Mouse (Mus musculus) lung, postnatal 25 days (tissue): ENCODE data around the gene Srpk1.
A peak's percentile ranks its signal among the peaks of the same experiment; 100 is the strongest.

Source experiments
- DNase-seq: peaks from one replicate; pipeline ENCODE4 v3.0.0; 2022; ENCODE audit warnings: low spot score

Srpk1 gene

DNA sequence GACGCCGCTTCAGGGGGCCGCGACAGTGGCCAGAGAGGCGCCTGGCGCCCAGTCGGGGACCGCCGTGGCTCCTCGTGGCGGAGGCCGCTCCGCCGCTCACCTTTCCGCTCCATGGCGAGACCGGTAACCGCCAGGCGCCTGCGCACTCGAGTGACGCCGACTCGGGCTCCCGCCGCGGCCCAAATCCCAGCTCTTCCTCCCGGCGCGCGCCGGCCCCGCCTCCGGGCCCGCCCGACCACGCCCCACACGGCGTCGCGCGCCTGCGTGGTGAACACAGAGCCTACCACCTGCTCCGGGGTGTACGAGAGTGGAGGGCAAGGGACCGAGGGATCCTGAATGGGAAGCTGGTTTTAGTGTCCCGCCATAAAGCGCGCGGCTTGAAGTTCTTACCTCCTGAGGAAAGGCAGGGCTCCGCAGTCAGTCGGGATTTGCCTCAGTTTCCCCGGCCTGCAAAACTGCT lies at the start of gene Srpk1:
Gene Srpk1 (minus strand): TSS at position 410 of the 460 bp plus-strand sequence.
- peak; percentile 91 for DNase-seq

DNA sequence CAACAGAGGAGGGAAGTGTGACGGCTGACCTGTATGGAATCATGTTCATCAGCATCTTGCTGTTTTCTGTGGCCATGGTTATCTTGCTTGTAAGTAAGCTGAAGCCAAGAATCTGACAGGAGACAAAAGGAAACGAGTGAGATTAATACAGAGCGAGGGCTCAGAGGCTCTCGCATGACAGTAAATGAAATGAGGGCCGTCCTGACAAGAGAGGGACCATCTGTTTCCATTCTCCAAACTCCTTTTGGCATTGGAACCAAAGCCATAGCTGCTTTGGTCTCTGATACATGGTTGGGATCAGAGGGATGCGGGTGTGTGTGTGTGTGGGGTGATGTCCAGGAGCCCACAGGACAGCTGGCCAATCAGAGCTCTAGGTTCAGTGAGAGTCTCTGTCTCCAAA lies 37.1 kb upstream of the Srpk1 start:
- DNase-seq = no peak

- DNase-seq = no peak
These were observed 35.4 kb upstream of the Srpk1 start for GRCm38 (mm10) chr17:28657936-28658335.

GRCm38 (mm10) chr17:28650268-28650667 lies 27.8 kb upstream of the Srpk1 start:
- DNase-seq = no peak

DNA sequence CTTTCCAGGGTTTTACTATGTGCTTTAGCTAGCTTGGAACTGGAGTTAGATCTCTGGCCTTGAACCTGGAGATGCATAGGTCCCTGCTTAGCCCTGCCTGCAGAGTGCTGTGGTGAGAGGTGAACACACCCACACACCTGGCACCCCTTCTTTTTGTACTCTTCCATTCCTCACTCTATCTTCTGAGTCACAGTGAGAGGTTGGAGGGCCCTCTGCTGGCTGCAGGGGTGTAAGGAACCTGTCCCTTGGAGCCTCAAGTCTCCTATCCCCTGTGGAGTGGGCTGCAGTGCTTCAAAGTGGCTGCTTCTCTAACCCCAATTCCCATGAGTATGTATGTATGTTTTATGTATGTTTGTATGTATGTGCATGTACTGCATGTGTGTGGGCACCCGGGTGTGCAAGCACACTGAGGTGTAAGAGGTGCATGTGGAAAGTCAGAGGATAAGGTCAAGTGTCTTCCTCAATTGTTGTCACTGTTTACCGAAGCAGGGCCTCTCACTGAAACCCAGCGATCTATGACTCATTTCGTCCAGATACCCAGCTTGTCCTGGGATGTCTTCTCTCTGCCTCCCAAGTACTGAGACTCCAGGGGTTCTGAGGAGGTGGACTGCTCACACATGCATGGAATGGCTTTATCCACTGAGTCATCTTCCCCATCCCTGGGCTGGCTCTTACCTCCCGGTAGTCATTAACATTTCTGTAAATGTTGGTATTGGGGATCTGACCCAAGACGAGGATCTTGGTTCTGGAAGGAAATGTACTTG lies 26.3 kb upstream of the Srpk1 start:
- peak; percentile 29 for DNase-seq

- no peak for DNase-seq
These were observed 23.7 kb upstream of the Srpk1 start for GRCm38 (mm10) chr17:28646221-28646620.

- no peak for DNase-seq
These were observed 21.6 kb upstream of the Srpk1 start for GRCm38 (mm10) chr17:28644112-28644511.

DNA sequence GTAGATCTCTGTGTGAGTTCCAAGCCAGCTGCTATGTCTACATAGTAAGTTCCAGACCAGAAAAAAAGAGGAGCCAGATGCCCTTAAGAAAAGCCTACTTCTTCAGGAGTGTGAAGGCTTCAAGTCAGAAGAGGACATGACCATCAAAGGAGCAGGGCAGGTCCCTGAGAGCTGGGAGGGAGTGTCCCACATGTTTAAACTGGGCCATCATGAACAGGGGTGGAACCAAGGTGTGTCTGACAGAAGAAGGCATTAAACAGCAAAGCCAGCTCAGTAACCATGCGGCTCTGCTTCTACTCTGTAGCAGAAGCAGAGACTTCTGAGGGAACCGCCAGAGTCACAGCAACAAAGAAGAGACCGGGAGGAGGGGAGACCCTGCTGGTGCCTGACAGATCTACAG lies 21.2 kb upstream of the Srpk1 start:
- no peak for DNase-seq

DNA sequence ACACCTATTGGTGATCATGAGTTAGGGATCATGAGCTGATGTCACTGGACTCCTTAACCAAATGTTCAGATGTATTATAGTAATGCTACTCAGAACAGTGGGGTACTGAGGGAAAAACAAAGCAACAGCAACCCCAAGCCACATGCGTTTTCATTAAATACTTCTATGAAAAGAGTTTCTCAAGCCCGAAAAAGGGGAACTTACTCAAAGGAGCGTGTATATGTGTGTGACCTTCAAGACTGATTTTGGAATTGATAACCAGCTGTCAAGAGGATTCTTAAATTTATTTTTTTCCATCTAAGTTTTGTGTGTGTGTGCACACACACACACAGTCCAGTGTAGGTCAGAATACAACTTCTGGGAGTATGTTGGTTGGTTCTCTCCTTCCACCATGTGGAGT lies 17.6 kb upstream of the Srpk1 start:
- no peak for DNase-seq

DNA sequence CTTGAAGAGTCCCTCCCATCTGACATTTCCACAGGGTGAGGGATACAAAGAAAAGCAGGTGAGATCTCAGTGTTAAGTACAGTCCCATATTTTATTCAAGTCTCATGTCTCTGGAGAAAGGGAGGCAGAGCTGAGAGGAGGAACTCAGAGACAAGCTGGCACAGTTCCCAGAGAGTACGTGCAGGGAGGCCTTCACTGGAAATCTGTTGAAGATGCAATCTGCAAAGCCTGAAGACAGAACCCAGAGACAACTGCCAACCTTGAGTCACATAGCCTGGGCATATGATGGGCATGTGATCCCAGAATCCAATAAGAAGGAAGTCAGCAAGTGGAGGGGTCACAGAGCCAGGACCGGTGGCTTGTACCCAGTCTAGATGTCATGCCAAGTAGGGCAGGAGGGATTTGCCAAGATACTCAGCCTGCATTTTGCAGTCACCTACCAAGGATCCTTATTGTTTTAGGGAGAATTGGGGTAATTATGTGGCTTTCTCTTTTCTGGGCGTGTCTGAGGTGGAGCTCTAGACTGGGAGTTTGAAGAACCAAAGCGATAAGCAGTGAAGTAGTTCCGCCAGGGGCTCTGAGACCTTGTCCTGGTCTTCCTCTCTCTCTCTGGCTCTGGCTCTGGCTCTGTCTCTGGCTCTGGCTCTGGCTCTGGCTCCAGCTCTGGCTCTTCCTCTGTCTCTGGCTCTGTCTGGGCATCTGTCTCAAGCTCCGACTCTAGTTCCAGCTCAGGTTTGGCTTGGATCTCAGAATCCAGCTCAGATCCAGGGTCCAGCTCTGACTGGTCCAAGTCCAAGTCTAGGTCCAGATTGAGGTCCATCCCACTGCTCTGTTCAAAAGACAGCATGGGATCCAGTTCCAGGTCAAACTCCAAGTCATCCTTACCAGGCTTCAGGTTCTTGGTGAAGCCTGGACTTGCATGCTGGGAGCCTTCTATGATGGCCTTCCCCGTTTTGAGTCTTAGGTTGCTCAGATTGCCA lies 15.5 kb upstream of the Srpk1 start:
- no peak for DNase-seq

GRCm38 (mm10) chr17:28635842-28636241 lies 13.3 kb upstream of the Srpk1 start:
- DNase-seq = no peak

- no peak for DNase-seq
These were observed 6.6 kb upstream of the Srpk1 start for GRCm38 (mm10) chr17:28629125-28629524.

DNA sequence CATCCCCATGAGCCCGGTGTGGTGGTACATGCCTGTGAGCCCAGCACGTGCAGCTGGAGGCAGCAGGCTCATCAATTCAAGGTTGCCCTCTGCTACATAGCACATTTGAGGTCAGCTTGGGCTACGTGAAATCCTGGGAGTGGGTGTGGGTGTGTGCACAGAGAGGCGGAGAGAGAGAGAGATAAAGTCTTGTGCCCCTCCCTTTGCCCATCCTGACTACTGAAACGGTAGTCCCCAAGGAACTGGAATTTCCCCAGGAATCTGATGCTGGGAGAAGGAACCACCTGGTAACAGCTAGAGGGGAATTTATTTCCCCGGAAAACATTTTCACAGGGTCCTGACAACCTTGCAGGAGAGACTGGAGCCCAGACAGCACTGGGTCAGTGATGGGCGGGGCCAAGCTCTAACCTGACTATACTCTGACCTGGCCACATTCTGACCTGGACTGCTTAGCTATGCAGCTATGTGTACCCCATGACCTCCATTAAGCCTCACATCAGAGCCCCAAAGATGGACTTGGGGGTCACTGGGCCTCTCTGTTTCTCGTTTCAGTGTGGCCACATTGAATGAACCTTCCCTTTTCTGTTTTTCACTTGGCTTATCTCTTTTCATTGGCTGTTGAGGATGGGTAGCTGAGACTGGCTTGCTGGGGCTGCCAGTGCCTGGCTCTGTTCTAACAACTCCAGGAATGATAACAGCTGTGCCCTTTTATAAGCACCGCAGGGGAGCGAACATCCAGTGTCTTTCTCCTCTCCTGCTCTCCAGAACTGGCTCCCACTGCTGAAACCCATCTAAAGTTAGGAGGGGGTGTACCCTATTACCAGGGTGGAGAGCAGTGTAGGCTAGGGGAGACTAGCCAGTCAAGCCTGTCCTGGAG lies 6.0 kb upstream of the Srpk1 start:
- no peak for DNase-seq

- DNase-seq = no peak
These were observed 4.4 kb upstream of the Srpk1 start for GRCm38 (mm10) chr17:28626937-28627336.

DNA sequence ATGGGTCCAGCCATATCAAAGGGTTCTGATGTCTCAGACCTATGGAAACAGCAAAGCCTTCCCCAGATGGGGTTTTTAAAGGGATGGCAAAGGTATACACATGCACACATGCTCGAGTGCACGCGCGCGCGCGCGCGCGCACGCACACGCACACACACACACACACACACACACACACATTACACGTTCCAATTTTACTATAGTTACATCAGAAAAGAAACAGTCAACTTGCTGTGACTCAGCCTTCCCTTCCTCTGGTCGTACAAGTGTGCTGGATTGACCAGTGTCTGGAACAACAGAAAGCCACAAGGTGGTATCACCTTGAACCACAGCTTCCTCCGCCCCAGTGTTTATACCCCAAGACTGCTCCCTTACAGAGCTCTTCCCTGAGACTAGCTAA lies 2.8 kb upstream of the Srpk1 start:
- DNase-seq = no peak

DNA sequence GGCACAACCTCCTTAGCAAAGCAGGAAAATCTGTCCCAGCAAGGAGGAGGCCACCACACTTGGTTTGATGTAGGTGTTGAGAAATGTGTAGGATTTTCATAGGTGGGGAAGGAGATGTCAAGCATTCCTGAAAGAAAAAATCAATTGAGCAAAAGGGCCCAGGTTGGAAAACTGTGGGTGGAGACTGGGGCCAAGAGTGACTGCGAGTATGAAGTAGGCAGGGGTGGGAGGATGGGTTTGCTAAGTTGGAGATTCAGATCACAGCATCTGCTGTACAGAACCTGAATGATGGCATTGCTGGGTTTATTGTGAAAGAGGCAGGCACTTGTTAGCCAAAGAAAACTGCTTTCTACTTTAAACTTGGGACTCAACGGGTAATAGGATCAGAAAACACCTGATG lies 2.3 kb upstream of the Srpk1 start:
- no peak for DNase-seq

DNA sequence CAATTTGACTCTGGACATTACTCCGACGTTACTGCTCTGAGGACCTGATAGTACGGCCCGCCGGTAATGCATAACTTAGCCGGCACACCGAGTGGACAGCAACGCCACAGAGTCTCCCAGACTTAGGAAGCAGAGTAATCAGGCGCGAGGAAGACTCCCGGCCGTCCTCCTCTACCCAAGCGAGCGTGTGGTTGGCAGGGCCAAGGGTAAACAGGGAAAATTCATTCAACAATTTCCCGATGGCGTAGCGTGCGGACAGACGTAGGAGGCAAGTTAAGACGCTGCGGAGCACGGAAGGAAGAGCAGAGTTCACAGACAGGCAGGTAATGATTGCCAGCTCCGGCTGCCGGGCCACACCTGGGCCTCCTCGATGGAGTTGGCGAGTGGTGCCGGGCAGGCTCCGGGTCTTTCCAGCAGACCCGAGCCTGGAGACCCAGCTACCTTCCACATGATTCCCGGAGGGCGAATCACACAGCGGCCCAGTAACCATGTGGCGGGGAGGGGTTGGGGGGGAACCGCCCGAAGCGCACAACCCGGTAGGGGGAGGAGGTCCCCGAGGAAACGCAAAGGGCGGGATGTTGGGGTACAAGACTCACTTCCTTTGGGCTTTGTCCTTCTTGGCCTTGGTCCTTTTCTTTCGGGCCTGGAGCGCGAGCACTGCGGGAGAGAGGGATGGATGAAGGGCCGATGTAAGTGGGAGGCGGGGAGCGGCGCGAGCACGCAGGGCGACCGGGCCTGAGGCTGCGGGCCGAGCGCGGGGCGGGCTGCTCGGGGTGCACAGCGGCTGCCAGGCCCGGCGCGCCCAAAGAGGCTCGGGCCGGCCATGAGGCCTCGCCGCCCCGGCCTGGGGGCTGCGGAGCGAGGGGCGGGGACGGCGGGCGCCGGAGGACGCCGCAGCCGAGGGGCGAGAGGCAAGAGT lies 869 bp downstream of the Srpk1 start:
- DNase-seq = peak; percentile 17

DNA sequence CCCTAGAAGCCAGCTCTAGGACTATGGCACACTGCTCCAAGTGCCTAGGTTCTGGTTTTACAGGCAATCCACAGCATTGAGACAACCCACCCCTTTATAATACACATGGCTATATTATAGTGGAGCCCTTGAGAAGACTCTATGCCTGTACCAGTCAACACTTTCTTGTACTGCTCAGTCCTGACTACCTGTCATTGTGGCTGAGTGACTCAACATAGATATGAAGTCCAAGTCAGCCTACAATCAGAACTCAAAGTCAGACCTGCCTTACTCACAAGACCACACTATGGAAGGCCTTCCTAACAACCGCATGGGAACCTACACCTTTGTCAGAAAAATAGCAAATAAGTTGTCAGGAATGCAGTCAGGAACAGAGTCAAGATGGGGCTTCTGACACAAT lies 3.7 kb downstream of the Srpk1 start:
- DNase-seq = no peak

DNA sequence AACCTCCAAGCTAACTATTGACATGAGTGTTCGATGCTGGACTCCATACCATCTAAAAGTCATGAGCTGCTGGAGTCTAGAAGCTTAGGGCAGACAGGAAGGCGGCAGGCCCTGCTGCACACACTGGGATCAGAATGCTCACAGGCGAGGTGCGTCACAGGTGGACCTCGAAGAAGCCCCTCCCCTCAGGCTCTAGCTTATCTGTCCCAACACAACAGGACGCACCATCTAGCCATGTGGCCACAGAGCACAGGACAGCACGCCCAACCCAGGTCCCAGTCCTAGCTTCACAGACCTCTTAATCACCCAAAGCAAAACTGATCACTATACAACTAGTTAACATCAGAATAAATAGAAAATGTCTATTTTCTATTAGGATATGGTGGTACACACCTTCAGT lies 4.4 kb downstream of the Srpk1 start:
- no peak for DNase-seq

DNA sequence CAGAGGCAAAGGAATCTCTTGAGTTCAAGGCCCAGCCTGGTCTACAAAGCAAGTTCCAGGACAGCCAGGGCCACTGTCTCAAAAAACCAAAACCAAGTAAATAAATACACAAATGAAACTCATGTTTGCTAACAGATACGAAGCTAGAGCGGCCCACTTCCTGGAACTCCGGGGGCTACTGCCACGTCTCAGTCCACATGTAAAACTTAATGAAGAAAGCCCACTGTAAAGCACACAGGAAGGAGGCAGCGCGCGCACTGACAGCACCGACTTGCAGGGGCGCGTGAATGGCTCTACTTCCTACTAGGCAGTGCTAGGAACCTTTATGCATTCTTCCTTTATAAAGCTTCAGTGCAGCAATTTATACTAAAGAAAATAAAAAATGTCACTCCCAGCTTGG lies 4.9 kb downstream of the Srpk1 start:
- DNase-seq = no peak

DNA sequence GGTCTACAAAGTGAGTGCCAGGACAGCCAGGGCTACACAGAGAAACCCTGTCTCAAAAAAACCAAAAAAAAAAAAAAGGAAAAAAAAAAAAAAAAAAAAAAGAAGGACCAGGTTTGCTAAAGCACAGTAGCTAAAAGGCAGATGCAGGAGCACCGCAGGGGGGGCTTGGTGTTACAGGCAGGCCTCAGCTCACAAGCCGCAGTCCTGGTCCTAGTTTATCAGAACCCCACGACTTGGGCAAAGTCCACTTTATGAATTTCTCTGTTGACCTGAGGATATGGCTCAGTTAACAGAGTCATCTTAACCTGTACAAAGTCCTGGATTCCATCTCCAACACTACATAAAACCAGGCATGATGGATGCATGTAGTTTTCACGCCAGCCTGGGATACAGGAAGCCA lies 7.2 kb downstream of the Srpk1 start:
- no peak for DNase-seq
